ENCODE assay signal across 9 mouse cellular contexts in genomic region chr4:155214793-155215192, GRCm38 (mm10). TPM values are rescaled to one million over a fixed set of nuclear protein-coding genes. Genes with fewer than 3 reads are reported as not detected.
DNase-seq lines count a peak whose midpoint lies in the region; ATAC-seq and TF ChIP-seq lines count a peak whose summit lies in the region.
"Had no signal": no experiment of that assay in that cellular context is flagged by ENCODE, and none has a peak within 500 bp of the region (broad histone marks: within the 10 kb centered on the region; RNA-seq: fewer than 3 reads in every experiment).

No protein-coding gene starts in this region.

- no peak overlapping the region for H3K27ac ChIP-seq in forebrain, embryonic 11.5 days (ENCODE audit: low read depth, low read length)
- no peak overlapping the region for H3K27ac ChIP-seq in forebrain, embryonic 15.5 days (replicated peaks)
- H3K27ac ChIP-seq in left cerebral cortex, adult 2 months, result peak overlapping the region; percentile 16; the same call in 1 of the 2 replicates
- H3K27ac ChIP-seq in embryonic facial prominence, embryonic 10.5 days (replicated peaks), result peak overlapping the region; percentile 41; the same call in 1 of the 2 replicates
- H3K27ac ChIP-seq in hindbrain, embryonic 16.5 days (ENCODE audit: low read depth, low read length), result 0 out of 2 replicates have a peak overlapping the region, but pooled peaks have one; percentile 42

- H3K4me1 ChIP-seq in forebrain, embryonic 11.5 days (replicated peaks; ENCODE audit: control insufficient read depth, insufficient read depth, low read length), result peaks cover 51% of the 10 kb centered on the region
- peaks cover 84% of the 10 kb centered on the region for H3K4me1 ChIP-seq in forebrain, embryonic 15.5 days
- peaks cover 84% of the 10 kb centered on the region for H3K4me1 ChIP-seq in embryonic facial prominence, embryonic 10.5 days
- H3K4me1 ChIP-seq in hindbrain, embryonic 16.5 days (ENCODE audit: control insufficient read depth, insufficient read depth, low read depth, low read length), result peaks cover 75% of the 10 kb centered on the region

- H3K4me3 ChIP-seq in forebrain, embryonic 11.5 days (ENCODE audit: low read depth, low read length), result no peak overlapping the region
- H3K4me3 ChIP-seq in forebrain, embryonic 15.5 days, result no peak overlapping the region
- H3K4me3 ChIP-seq in left cerebral cortex, adult 2 months, result peak overlapping the region; percentile 29
- H3K4me3 ChIP-seq in embryonic facial prominence, embryonic 10.5 days, result no peak overlapping the region
- no peak overlapping the region for H3K4me3 ChIP-seq in hindbrain, embryonic 16.5 days (ENCODE audit: low read length)

- 78% methylated on average over 10 of the region's 10 CpGs for WGBS in forebrain, embryonic 11.5 days
- WGBS in forebrain, embryonic 15.5 days, result 62% methylated on average over 10 of the region's 10 CpGs
- WGBS in embryonic facial prominence, embryonic 10.5 days, result 78% methylated on average over 10 of the region's 10 CpGs
- 75% methylated on average over 10 of the region's 10 CpGs for WGBS in hindbrain, embryonic 16.5 days

- H3K36me3 ChIP-seq in forebrain, embryonic 11.5 days (ENCODE audit: control insufficient read depth, insufficient read depth, low read length), result no peaks in the 10 kb centered on the region; the same call in 1 of the 2 replicates
- H3K36me3 ChIP-seq in forebrain, embryonic 15.5 days, result no peaks in the 10 kb centered on the region
- H3K36me3 ChIP-seq in embryonic facial prominence, embryonic 10.5 days (replicated peaks), result peaks cover 39% of the 10 kb centered on the region
- H3K36me3 ChIP-seq in hindbrain, embryonic 16.5 days (ENCODE audit: control insufficient read depth, insufficient read depth, low read length), result no peaks in the 10 kb centered on the region

- H3K9me3 ChIP-seq in forebrain, embryonic 11.5 days (ENCODE audit: control insufficient read depth, low read length), result no peaks in the 10 kb centered on the region
- H3K9me3 ChIP-seq in forebrain, embryonic 15.5 days, result no peaks in the 10 kb centered on the region
- H3K9me3 ChIP-seq in embryonic facial prominence, embryonic 10.5 days, result no peaks in the 10 kb centered on the region
- no peaks in the 10 kb centered on the region for H3K9me3 ChIP-seq in hindbrain, embryonic 16.5 days (ENCODE audit: control insufficient read depth, low read length)

- ATAC-seq in forebrain, embryonic 11.5 days (replicated peaks; ENCODE audit: low FRiP score), result no peak
- ATAC-seq in forebrain, embryonic 15.5 days (replicated peaks), result no peak
- ATAC-seq in hindbrain, embryonic 16.5 days, result no peak

- no peak overlapping the region for H3K9ac ChIP-seq in forebrain, embryonic 11.5 days (ENCODE audit: low read length)
- H3K9ac ChIP-seq in forebrain, embryonic 15.5 days (replicated peaks), result no peak overlapping the region
- no peak overlapping the region for H3K9ac ChIP-seq in hindbrain, embryonic 16.5 days (ENCODE audit: low read depth, low read length)

- 0 out of 2 replicates have a peak overlapping the region, but pooled peaks have one; percentile 11 for H3K4me2 ChIP-seq in forebrain, embryonic 11.5 days (ENCODE audit: low read depth, low read length, severe bottlenecking)
- H3K4me2 ChIP-seq in forebrain, embryonic 15.5 days (replicated peaks), result no peak overlapping the region
- H3K4me2 ChIP-seq in hindbrain, embryonic 16.5 days (ENCODE audit: low read length), result peak overlapping the region; percentile 11; the same call in 1 of the 2 replicates

- no peak for TF ChIP-seq CTCF in left cerebral cortex, adult 2 months (IDR thresholded peaks at IDR 0.05)

- no peaks in the 10 kb centered on the region for H3K27me3 ChIP-seq in forebrain, embryonic 11.5 days (ENCODE audit: control insufficient read depth, insufficient read depth, low read length)
- no peaks in the 10 kb centered on the region for H3K27me3 ChIP-seq in forebrain, embryonic 15.5 days
- H3K27me3 ChIP-seq in embryonic facial prominence, embryonic 10.5 days (replicated peaks; ENCODE audit: low read depth, poor library complexity, severe bottlenecking), result no peaks in the 10 kb centered on the region
- H3K27me3 ChIP-seq in hindbrain, embryonic 16.5 days (replicated peaks; ENCODE audit: control insufficient read depth, insufficient read depth, low read length), result no peaks in the 10 kb centered on the region

- intact Hi-C loops in left cerebral cortex, adult 2 months (cut with DNase I), result no loop called here

- no peak for DNase-seq in forebrain, embryonic 11.5 days (ENCODE audit: low spot score)
- DNase-seq in left cerebral cortex, adult 2 months (ENCODE audit: extremely low spot score in 1 of 2, low spot score in 2 of 2), result no peak
- no peak for DNase-seq in left cerebral cortex, adult 18-20 months (ENCODE audit: low spot score in 2 of 2)
- DNase-seq in embryonic facial prominence, embryonic 10.5 days (ENCODE audit: low spot score), result no peak
- DNase-seq in thymus, adult 18-20 months, result no peak
- DNase-seq in B cell, adult 2 months, result no peak
- DNase-seq: kidney, postnatal 36 days had no signal

RNA-seq across cellular contexts. Expression of gene Ski, which starts 7.6 kb away (rescaled TPM):
- polyA plus RNA-seq in forebrain, embryonic 11.5 days (2014; fragmentation: Nextera tagmentation; extraction: Ambion mirVana), result 14.1 and 14.7 TPM in 2 replicates
- 14.3 TPM in 2 replicates for polyA plus RNA-seq in forebrain, embryonic 15.5 days (2015; fragmentation: Nextera tagmentation; extraction: Ambion mirVana)
- 100 to 1,000 TPM; 113 to 119 TPM for total RNA-seq in left cerebral cortex, adult 2 months (2021)
- total RNA-seq in left cerebral cortex, adult 18-20 months (2021), result 100 to 1,000 TPM; 115 to 128 TPM
- 8.5 and 10.7 TPM in 2 replicates for polyA plus RNA-seq in embryonic facial prominence, embryonic 10.5 days (2016; fragmentation: Nextera tagmentation; extraction: Ambion mirVana)
- 11.1 TPM in 2 replicates for polyA plus RNA-seq in hindbrain, embryonic 16.5 days (2015; fragmentation: Nextera tagmentation; extraction: Ambion mirVana)

RNA-seq across cellular contexts. Expression of gene Faap20, which starts 34.8 kb away (rescaled TPM):
- polyA plus RNA-seq in forebrain, embryonic 11.5 days (2014; fragmentation: Nextera tagmentation; extraction: Ambion mirVana), result 105 and 107 TPM in 2 replicates
- 88.2 and 89.3 TPM in 2 replicates for polyA plus RNA-seq in forebrain, embryonic 15.5 days (2015; fragmentation: Nextera tagmentation; extraction: Ambion mirVana)
- 10 to 100 TPM; 25.9 to 28.8 TPM for total RNA-seq in left cerebral cortex, adult 2 months (2021)
- total RNA-seq in left cerebral cortex, adult 18-20 months (2021), result 10 to 100 TPM; 28.0 to 29.5 TPM
- 99.6 and 100 TPM in 2 replicates for polyA plus RNA-seq in embryonic facial prominence, embryonic 10.5 days (2016; fragmentation: Nextera tagmentation; extraction: Ambion mirVana)
- 72.1 and 72.5 TPM in 2 replicates for polyA plus RNA-seq in hindbrain, embryonic 16.5 days (2015; fragmentation: Nextera tagmentation; extraction: Ambion mirVana)

Comparison
In these comparisons a context has a peak if more than half of its experiments do, and no peak if none do; other contexts are left out.
1. H3K27ac ChIP-seq: peak in left cerebral cortex, adult 2 months (single experiment), embryonic facial prominence, embryonic 10.5 days (single experiment) and hindbrain, embryonic 16.5 days (single experiment); none in forebrain, embryonic 11.5 days (single experiment) and forebrain, embryonic 15.5 days (single experiment).